Mouse (Mus musculus): ENCODE measurements around the gene Tmem115. TPM values are rescaled to one million over a fixed set of nuclear protein-coding genes. Genes with fewer than 3 reads are reported as not detected.
"Not testable (repeated sequence)": the region's sequence is repeated elsewhere in the genome, so short reads cannot be mapped to it uniquely, and the experiment has no call there.

Tmem115 gene
- polyA plus RNA-seq, 1 experiment from 2014 or later: 49.7 TPM

GRCm38 (mm10) chr9:107567702-107568319, 34.1 kb downstream of the Tmem115 start, which contains the start of gene Hyal2:
TSS of gene Hyal2 (plus strand) at chr9:107567945.
- Histone ChIP-seq H3K4me3 (ENCODE audit: low read length) (peak within 1 kb of the TSS; percentile 87), H3K4me2 (replicated peaks; ENCODE audit: low read depth, low read length) (peak within 1 kb of the TSS; percentile 58), H3K9me3 (ENCODE audit: low read length) (no peaks in the 10 kb centered on the region), H3K36me3 (ENCODE audit: insufficient read depth, low read length) (peaks cover 32% of the 10 kb centered on the region), H3K27ac (ENCODE audit: low read length) (peak within 1 kb of the TSS; percentile 96), H3K9ac (replicated peaks; ENCODE audit: low read length) (peak within 1 kb of the TSS; percentile 85), H3K27me3 (ENCODE audit: insufficient read depth, low read length) (no peaks in the 10 kb centered on the region), H3K4me1 (ENCODE audit: insufficient read depth, low read length) (peaks cover 54% of the 10 kb centered on the region)
- no peak for ATAC-seq (ENCODE audit: low FRiP score, low TSS enrichment)
- WGBS: 6% methylated on average over 18 of the region's 18 CpGs

DNA sequence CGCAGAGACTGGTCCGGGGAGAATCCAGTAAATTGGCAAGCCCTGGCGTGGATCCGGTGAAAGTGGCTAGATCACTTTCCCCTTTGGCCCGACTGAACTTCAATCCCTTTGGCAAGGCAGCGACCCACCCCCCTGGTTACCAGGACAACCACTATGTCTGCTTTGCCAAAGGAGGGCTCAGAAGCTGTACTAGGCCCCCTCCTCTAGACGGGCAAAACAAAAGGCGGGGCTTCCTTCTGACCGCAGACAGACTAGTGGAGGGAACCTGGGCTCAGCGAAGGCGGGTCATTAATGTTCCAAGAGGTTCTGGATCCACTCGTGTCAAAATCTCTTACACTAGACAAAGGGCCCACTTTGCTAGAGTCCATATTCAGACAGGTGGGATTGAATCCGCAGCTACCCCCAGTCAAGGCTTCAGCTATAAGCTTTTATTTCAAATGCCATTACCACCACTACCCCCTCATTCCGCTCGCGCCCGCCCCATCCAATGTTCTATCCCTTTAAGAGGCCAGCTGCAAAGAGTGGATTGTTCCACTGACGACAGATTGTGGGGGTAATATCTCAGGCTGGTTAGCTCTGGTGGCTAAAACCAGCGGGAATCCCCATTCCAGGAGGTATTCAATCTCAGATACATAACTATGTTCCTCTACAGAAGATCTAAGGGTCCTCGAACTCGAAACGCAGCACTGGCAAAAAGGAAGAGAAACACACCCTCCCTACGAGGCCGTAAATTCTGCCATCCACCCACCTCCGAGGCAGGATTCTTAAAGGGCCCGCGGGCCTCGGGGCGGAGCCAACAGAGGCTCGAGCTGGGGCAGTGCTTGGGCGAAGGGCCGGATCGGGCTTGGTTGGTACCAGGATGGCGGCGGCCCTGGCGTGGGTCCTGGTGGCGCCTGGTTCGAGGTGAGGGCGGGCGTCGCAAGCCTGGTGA, 34.9 kb downstream of the Tmem115 start:
- no peaks in the 10 kb centered on the region for H3K27me3 ChIP-seq (ENCODE audit: insufficient read depth, low read length)
- H3K9me3 ChIP-seq (ENCODE audit: low read length): no peaks in the 10 kb centered on the region
- peak; percentile 80 for ATAC-seq (ENCODE audit: low FRiP score, low TSS enrichment)
- H3K4me1 ChIP-seq (ENCODE audit: insufficient read depth, low read length): peaks cover 52% of the 10 kb centered on the region
- peak overlapping the region; percentile 85 for H3K9ac ChIP-seq (replicated peaks; ENCODE audit: low read length)
- peak overlapping the region; percentile 96 for H3K27ac ChIP-seq (ENCODE audit: low read length)
- peak overlapping the region; percentile 58 for H3K4me2 ChIP-seq (replicated peaks; ENCODE audit: low read depth, low read length)
- H3K4me3 ChIP-seq (ENCODE audit: low read length): peak overlapping the region; percentile 87
- under 1% methylated on average over 41 of the region's 41 CpGs for WGBS
- H3K36me3 ChIP-seq (ENCODE audit: insufficient read depth, low read length): peaks cover 39% of the 10 kb centered on the region

DNA sequence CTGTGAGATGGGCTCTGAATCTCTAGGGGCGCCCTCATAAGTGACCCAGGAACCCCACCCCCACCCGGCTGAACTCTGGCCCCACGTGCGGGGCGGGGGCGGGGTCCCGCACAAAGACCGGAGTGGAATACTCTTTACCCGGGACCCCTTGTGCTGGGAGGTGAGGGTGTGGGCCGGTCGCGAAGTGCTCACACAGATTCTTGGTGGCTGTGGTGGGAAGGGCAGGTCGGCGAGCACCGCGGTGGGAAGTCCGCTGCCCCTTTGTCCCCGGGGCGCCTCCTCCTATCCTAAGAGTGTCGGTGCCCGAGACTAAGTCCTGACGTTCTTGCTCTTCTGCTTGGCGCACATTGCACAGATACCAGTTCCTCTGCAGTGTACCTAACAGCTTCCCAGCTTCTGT, 35.5 kb downstream of the Tmem115 start:
- Histone ChIP-seq H3K9ac (replicated peaks; ENCODE audit: low read length) (peak overlapping the region; percentile 85), H3K27me3 (ENCODE audit: insufficient read depth, low read length) (no peaks in the 10 kb centered on the region), H3K4me3 (ENCODE audit: low read length) (peak overlapping the region; percentile 87), H3K9me3 (ENCODE audit: low read length) (no peaks in the 10 kb centered on the region), H3K27ac (ENCODE audit: low read length) (peak overlapping the region; percentile 96), H3K36me3 (ENCODE audit: insufficient read depth, low read length) (peaks cover 43% of the 10 kb centered on the region), H3K4me1 (ENCODE audit: insufficient read depth, low read length) (peaks cover 45% of the 10 kb centered on the region), H3K4me2 (replicated peaks; ENCODE audit: low read depth, low read length) (peak overlapping the region; percentile 58)
- WGBS: 1% methylated on average over 23 of the region's 23 CpGs
- no peak; the same call in none of the 2 replicates for ATAC-seq (ENCODE audit: low FRiP score, low TSS enrichment)

DNA sequence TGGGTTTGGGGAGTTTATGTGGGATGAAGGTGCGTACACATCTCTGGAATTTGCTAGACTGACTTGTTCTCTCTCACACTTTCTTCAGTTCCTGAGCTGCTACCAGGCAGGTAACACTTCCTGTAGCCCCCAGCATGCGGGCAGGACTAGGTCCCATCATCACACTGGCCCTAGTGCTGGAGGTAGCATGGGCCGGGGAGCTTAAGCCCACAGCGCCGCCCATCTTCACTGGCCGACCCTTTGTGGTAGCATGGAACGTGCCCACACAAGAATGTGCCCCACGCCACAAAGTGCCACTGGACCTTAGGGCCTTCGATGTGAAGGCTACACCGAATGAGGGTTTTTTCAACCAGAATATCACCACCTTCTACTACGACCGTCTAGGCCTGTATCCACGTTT, 36.3 kb downstream of the Tmem115 start:
- H3K9ac ChIP-seq (replicated peaks; ENCODE audit: low read length): peak overlapping the region; percentile 85
- H3K36me3 ChIP-seq (ENCODE audit: insufficient read depth, low read length): peaks cover 43% of the 10 kb centered on the region
- H3K27me3 ChIP-seq (ENCODE audit: insufficient read depth, low read length): no peaks in the 10 kb centered on the region
- H3K27ac ChIP-seq (ENCODE audit: low read length): peak overlapping the region; percentile 96; the same call in 1 of the 2 replicates
- 34% methylated on average over 13 of the region's 13 CpGs for WGBS
- peaks cover 39% of the 10 kb centered on the region for H3K4me1 ChIP-seq (ENCODE audit: insufficient read depth, low read length)
- H3K4me3 ChIP-seq (ENCODE audit: low read length): peak overlapping the region; percentile 87
- peak overlapping the region; percentile 58 for H3K4me2 ChIP-seq (replicated peaks; ENCODE audit: low read depth, low read length)
- ATAC-seq (ENCODE audit: low FRiP score, low TSS enrichment): no peak
- no peaks in the 10 kb centered on the region for H3K9me3 ChIP-seq (ENCODE audit: low read length)

GRCm38 (mm10) chr9:107570845-107571244, 37.1 kb downstream of the Tmem115 start:
- Histone ChIP-seq H3K9me3 (ENCODE audit: low read length) (no peaks in the 10 kb centered on the region), H3K27ac (ENCODE audit: low read length) (no peak overlapping the region), H3K36me3 (ENCODE audit: insufficient read depth, low read length) (peaks cover 42% of the 10 kb centered on the region), H3K4me2 (replicated peaks; ENCODE audit: low read depth, low read length) (peak overlapping the region; percentile 58), H3K27me3 (ENCODE audit: insufficient read depth, low read length) (no peaks in the 10 kb centered on the region), H3K9ac (replicated peaks; ENCODE audit: low read length) (peak overlapping the region; percentile 85), H3K4me1 (ENCODE audit: insufficient read depth, low read length) (peaks cover 43% of the 10 kb centered on the region), H3K4me3 (ENCODE audit: low read length) (peak overlapping the region; percentile 87)
- 89% methylated on average over 21 of the region's 21 CpGs for WGBS
- no peak for ATAC-seq (ENCODE audit: low FRiP score, low TSS enrichment)

- Histone ChIP-seq H3K4me3 (ENCODE audit: low read length) (0 out of 2 replicates have a peak overlapping the region, but pooled peaks have one; percentile 2), H3K4me1 (ENCODE audit: insufficient read depth, low read length) (peaks cover 47% of the 10 kb centered on the region), H3K27me3 (ENCODE audit: insufficient read depth, low read length) (no peaks in the 10 kb centered on the region), H3K27ac (ENCODE audit: low read length) (no peak overlapping the region), H3K36me3 (ENCODE audit: insufficient read depth, low read length) (peaks cover 42% of the 10 kb centered on the region), H3K9me3 (ENCODE audit: low read length) (no peaks in the 10 kb centered on the region), H3K4me2 (replicated peaks; ENCODE audit: low read depth, low read length) (peak overlapping the region; percentile 58), H3K9ac (replicated peaks; ENCODE audit: low read length) (no peak overlapping the region)
- ATAC-seq (ENCODE audit: low FRiP score, low TSS enrichment): no peak
- 90% methylated on average over 22 of the region's 22 CpGs for WGBS
Measured at GRCm38 (mm10) chr9:107571534-107572326, 38.0 kb downstream of the Tmem115 start.

DNA sequence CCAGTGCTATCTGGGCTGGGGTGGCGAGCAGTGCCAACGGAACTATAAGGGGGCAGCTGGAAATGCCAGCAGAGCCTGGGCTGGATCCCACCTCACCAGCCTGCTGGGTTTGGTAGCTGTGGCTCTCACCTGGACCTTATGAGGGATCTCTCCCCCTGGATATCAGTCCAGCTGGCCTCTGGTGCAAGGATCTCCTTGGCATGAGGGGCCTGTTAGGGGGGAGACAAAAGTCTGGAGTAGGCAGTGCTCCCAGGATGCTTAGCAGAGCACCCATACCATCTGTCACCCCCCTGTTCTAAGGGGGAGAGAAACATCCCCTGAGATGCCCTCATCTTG, 38.5 kb downstream of the Tmem115 start:
- H3K9me3 ChIP-seq (ENCODE audit: low read length): no peaks in the 10 kb centered on the region
- no peak overlapping the region for H3K4me2 ChIP-seq (replicated peaks; ENCODE audit: low read depth, low read length)
- H3K4me1 ChIP-seq (ENCODE audit: insufficient read depth, low read length): peaks cover 47% of the 10 kb centered on the region
- ATAC-seq (ENCODE audit: low FRiP score, low TSS enrichment): no peak
- no peaks in the 10 kb centered on the region for H3K27me3 ChIP-seq (ENCODE audit: insufficient read depth, low read length)
- no peak overlapping the region for H3K27ac ChIP-seq (ENCODE audit: low read length)
- H3K4me3 ChIP-seq (ENCODE audit: low read length): no peak overlapping the region
- 96% methylated on average over 2 of the region's 2 CpGs for WGBS
- no peak overlapping the region for H3K9ac ChIP-seq (replicated peaks; ENCODE audit: low read length)
- H3K36me3 ChIP-seq (ENCODE audit: insufficient read depth, low read length): peaks cover 42% of the 10 kb centered on the region

DNA sequence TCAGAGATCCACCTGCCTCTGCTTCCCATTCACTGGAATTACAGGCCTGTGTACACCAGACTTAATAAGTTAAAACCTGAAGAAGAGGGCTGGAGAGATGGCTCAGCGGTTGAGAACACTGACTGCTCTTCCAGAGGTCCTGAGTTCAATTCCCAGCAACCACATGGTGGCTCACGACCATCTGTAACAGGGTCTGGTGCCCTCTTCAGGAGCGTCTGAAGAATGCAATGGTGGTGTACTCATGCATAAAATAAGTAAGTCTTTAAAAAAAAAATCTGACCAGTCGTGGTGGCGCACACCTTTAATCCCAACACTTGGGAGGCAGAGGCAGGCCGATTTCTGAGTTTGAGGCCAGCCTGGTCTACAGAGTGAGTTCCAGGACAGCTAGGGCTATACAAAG, 40.0 kb downstream of the Tmem115 start:
- peaks cover 44% of the 10 kb centered on the region for H3K4me1 ChIP-seq (ENCODE audit: insufficient read depth, low read length)
- not testable (repeated sequence) for H3K9me3 ChIP-seq (ENCODE audit: low read length); H3K27ac ChIP-seq (ENCODE audit: low read length); H3K27me3 ChIP-seq (ENCODE audit: insufficient read depth, low read length); H3K4me3 ChIP-seq (ENCODE audit: low read length); H3K9ac ChIP-seq (replicated peaks; ENCODE audit: low read length); ATAC-seq (ENCODE audit: low FRiP score, low TSS enrichment); H3K4me2 ChIP-seq (replicated peaks; ENCODE audit: low read depth, low read length)
- peaks cover 42% of the 10 kb centered on the region for H3K36me3 ChIP-seq (ENCODE audit: insufficient read depth, low read length)
- WGBS: 92% methylated on average over 6 of the region's 6 CpGs

DNA sequence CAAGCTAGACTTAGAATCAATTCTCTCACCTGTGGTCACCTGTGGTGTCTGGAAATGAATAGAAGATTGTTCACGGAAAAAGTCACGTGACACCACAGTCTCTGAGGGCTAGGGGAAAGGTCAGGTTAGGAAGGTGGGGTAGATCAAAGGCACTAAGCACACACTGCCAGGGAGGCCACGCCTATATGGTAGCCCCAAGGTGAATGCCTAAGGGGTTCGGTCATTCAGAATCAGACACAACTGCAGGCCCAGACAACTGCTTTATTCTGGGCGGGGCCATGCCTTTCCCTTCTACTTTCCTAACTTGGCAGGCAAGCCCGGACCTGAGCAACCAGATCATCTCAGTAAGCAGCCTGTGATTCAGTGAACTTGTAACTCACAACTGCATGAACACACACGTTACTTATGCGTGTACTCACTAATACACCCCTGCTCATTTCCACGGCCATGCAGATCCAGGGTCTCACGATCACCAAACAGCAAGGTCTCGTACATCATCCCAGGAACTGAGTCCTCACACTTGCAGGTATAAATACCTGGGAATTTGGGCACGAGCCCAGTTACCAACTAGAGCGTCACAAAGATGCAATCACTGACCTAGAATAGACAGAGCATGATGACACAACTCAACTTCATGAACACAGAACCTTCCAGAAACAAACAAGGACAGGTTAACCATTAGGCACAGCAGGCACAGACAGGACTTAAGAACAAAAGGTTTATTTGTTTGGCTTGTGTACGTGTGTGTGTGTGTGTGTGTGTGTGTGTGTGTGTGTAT, 42.0 kb downstream of the Tmem115 start:
- 81% methylated on average over 14 of the region's 14 CpGs for WGBS
- no peak overlapping the region for H3K4me2 ChIP-seq (replicated peaks; ENCODE audit: low read depth, low read length)
- H3K27ac ChIP-seq (ENCODE audit: low read length): peak overlapping the region; percentile 57
- no peak overlapping the region for H3K4me3 ChIP-seq (ENCODE audit: low read length)
- H3K4me1 ChIP-seq (ENCODE audit: insufficient read depth, low read length): peaks cover 44% of the 10 kb centered on the region
- ATAC-seq (ENCODE audit: low FRiP score, low TSS enrichment): no peak
- H3K9me3 ChIP-seq (ENCODE audit: low read length): no peaks in the 10 kb centered on the region
- peaks cover 37% of the 10 kb centered on the region for H3K36me3 ChIP-seq (ENCODE audit: insufficient read depth, low read length)
- no peak overlapping the region for H3K9ac ChIP-seq (replicated peaks; ENCODE audit: low read length)
- H3K27me3 ChIP-seq (ENCODE audit: insufficient read depth, low read length): no peaks in the 10 kb centered on the region

All from kidney, embryonic 16.5 days (tissue).